Mouse (Mus musculus): ENCODE measurements around the gene Cacng8. TPM values are rescaled to one million over a fixed set of nuclear protein-coding genes. Genes with fewer than 3 reads are reported as not detected.

Gene Cacng8
- polyA plus RNA-seq, 1 experiment = 4.1 TPM

DNA sequence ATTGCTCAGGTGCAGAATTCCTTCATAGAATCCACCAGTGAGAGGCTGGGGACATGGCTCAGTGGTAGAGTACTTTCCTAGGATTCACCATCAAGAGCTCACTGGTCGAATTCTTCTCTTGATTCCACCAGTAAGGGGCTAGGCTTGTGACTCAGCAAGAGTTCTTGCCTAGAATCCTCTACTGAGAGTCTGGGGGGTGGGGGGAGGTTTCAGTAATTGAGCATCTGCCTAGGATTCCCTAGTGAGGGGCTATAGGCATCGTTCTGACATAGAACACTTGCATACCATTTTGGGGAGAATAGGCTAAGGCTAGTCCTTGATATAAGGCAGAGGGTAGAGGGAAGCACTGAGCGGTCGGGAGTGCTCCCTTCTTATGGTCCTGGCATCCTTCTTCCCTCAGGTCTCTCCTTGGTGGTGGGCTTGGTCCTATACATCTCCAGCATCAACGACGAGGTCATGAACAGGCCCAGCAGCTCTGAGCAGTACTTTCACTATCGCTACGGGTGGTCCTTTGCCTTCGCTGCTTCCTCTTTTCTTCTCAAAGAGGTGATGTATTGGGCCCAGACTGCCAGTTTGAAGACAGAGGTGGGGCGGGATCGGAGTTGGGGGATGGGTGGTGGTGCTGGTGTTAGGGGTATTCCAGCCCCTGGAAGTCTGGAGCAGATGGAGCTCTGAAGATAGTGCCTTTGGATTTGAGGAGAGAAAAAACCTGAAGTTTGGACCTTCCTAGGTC lies 24.8 kb upstream of the Cacng8 start:
- TF ChIP-seq POLR2A (IDR thresholded peaks at IDR 0.05; ENCODE audit: low read depth, low read length) (no peak), CTCF (IDR thresholded peaks at IDR 0.05; ENCODE audit: borderline replicate concordance, insufficient read depth, low read length) (no peak)
- no peak overlapping the region for H3K4me3 ChIP-seq (ENCODE audit: insufficient read depth, low read length)

GRCm38 (mm10) chr7:3366705-3367516 lies 23.6 kb upstream of the Cacng8 start:
- TF ChIP-seq POLR2A (IDR thresholded peaks at IDR 0.05; ENCODE audit: low read depth, low read length) (no peak), CTCF (IDR thresholded peaks at IDR 0.05; ENCODE audit: borderline replicate concordance, insufficient read depth, low read length) (no peak)
- H3K4me3 ChIP-seq (ENCODE audit: insufficient read depth, low read length) = no peak overlapping the region
- no peaks in the 10 kb centered on the region for H3K4me1 ChIP-seq (ENCODE audit: control insufficient read depth, insufficient read depth, low read length)
- no peak overlapping the region for H3K27ac ChIP-seq (ENCODE audit: insufficient read depth, low read length)

More for the DNA sequence above, 24.8 kb upstream of the Cacng8 start:
- no peaks in the 10 kb centered on the region for H3K4me1 ChIP-seq (ENCODE audit: control insufficient read depth, insufficient read depth, low read length)
- no peak overlapping the region for H3K27ac ChIP-seq (ENCODE audit: insufficient read depth, low read length)

DNA sequence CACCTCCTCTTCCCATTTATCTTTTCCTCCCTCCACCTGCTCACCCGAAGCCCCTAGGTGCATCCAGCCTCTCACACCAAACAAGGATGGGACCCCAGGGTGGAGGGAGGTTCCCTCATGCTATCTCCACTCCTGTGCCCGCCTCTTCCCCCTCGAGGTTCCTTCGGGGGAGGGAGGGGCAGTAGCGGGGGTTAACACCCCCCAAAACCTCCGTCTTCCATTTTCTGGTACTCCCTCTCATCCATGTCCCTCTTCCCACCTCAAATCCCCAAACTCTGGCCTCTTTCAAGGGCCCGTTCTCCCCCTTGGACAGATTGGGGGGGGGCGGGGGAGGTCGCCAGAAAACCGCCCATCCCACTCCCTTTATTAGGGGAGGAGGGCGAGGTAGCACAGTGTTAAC lies 22.9 kb upstream of the Cacng8 start:
- Histone ChIP-seq H3K27ac (ENCODE audit: insufficient read depth, low read length) (no peak overlapping the region), H3K4me3 (ENCODE audit: insufficient read depth, low read length) (no peak overlapping the region), H3K4me1 (ENCODE audit: control insufficient read depth, insufficient read depth, low read length) (no peaks in the 10 kb centered on the region)
- TF ChIP-seq CTCF (IDR thresholded peaks at IDR 0.05; ENCODE audit: borderline replicate concordance, insufficient read depth, low read length) (no peak), POLR2A (IDR thresholded peaks at IDR 0.05; ENCODE audit: low read depth, low read length) (no peak)

GRCm38 (mm10) chr7:3368311-3368710 lies 22.2 kb upstream of the Cacng8 start:
- Histone ChIP-seq H3K27ac (ENCODE audit: insufficient read depth, low read length) (no peak overlapping the region), H3K4me1 (ENCODE audit: control insufficient read depth, insufficient read depth, low read length) (no peaks in the 10 kb centered on the region), H3K4me3 (ENCODE audit: insufficient read depth, low read length) (no peak overlapping the region)
- TF ChIP-seq CTCF (IDR thresholded peaks at IDR 0.05; ENCODE audit: borderline replicate concordance, insufficient read depth, low read length) (no peak), POLR2A (IDR thresholded peaks at IDR 0.05; ENCODE audit: low read depth, low read length) (no peak)

GRCm38 (mm10) chr7:3369189-3369588 lies 21.3 kb upstream of the Cacng8 start:
- TF ChIP-seq POLR2A (IDR thresholded peaks at IDR 0.05; ENCODE audit: low read depth, low read length) (no peak), CTCF (IDR thresholded peaks at IDR 0.05; ENCODE audit: borderline replicate concordance, insufficient read depth, low read length) (no peak)
- Histone ChIP-seq H3K27ac (ENCODE audit: insufficient read depth, low read length) (no peak overlapping the region), H3K4me1 (ENCODE audit: control insufficient read depth, insufficient read depth, low read length) (no peaks in the 10 kb centered on the region), H3K4me3 (ENCODE audit: insufficient read depth, low read length) (no peak overlapping the region)

DNA sequence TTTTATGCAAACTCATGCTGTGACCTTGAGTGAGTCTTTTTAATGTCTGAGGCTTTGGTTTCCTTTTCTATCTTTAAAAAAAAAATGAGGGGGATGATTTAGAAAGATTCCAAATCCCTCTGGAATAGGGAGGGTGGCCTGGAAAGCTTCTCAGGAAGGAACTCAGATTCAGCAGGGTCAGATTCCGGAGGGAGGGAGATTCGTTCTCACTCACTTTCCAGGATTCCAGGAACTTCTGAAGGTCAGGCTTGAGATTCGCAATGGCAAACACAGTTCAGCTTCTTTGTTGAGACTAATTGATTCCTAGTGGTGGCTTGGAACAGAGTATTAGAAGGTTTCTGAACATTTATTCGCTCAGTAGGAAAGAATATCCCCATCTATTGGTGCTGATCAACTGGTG lies 20.1 kb upstream of the Cacng8 start:
- no peak for TF ChIP-seq POLR2A (IDR thresholded peaks at IDR 0.05; ENCODE audit: low read depth, low read length)
- no peak for TF ChIP-seq CTCF (IDR thresholded peaks at IDR 0.05; ENCODE audit: borderline replicate concordance, insufficient read depth, low read length)
- Histone ChIP-seq H3K27ac (ENCODE audit: insufficient read depth, low read length) (no peak overlapping the region), H3K4me1 (ENCODE audit: control insufficient read depth, insufficient read depth, low read length) (no peaks in the 10 kb centered on the region), H3K4me3 (ENCODE audit: insufficient read depth, low read length) (no peak overlapping the region)

GRCm38 (mm10) chr7:3372376-3372775 lies 18.1 kb upstream of the Cacng8 start:
- H3K4me3 ChIP-seq (ENCODE audit: insufficient read depth, low read length) = no peak overlapping the region
- no peak overlapping the region for H3K27ac ChIP-seq (ENCODE audit: insufficient read depth, low read length)
- no peak for TF ChIP-seq POLR2A (IDR thresholded peaks at IDR 0.05; ENCODE audit: low read depth, low read length)
- H3K4me1 ChIP-seq (ENCODE audit: control insufficient read depth, insufficient read depth, low read length) = no peaks in the 10 kb centered on the region

GRCm38 (mm10) chr7:3373754-3374153 lies 16.7 kb upstream of the Cacng8 start:
- H3K27ac ChIP-seq (ENCODE audit: insufficient read depth, low read length) = no peak overlapping the region
- H3K4me3 ChIP-seq (ENCODE audit: insufficient read depth, low read length) = no peak overlapping the region
- no peaks in the 10 kb centered on the region for H3K4me1 ChIP-seq (ENCODE audit: control insufficient read depth, insufficient read depth, low read length)
- TF ChIP-seq CTCF (IDR thresholded peaks at IDR 0.05; ENCODE audit: borderline replicate concordance, insufficient read depth, low read length) (no peak), POLR2A (IDR thresholded peaks at IDR 0.05; ENCODE audit: low read depth, low read length) (no peak)

GRCm38 (mm10) chr7:3376831-3377230 lies 13.7 kb upstream of the Cacng8 start:
- Histone ChIP-seq H3K4me1 (ENCODE audit: control insufficient read depth, insufficient read depth, low read length) (no peaks in the 10 kb centered on the region), H3K4me3 (ENCODE audit: insufficient read depth, low read length) (no peak overlapping the region), H3K27ac (ENCODE audit: insufficient read depth, low read length) (no peak overlapping the region)
- TF ChIP-seq POLR2A (IDR thresholded peaks at IDR 0.05; ENCODE audit: low read depth, low read length) (no peak), CTCF (IDR thresholded peaks at IDR 0.05; ENCODE audit: borderline replicate concordance, insufficient read depth, low read length) (no peak)

GRCm38 (mm10) chr7:3382123-3382522 lies 8.4 kb upstream of the Cacng8 start:
- Histone ChIP-seq H3K27ac (ENCODE audit: insufficient read depth, low read length) (no peak overlapping the region), H3K4me3 (ENCODE audit: insufficient read depth, low read length) (no peak overlapping the region), H3K4me1 (ENCODE audit: control insufficient read depth, insufficient read depth, low read length) (0 out of 2 replicates have a peak, but pooled peaks cover 2% of the 10 kb centered on the region)
- no peak for TF ChIP-seq POLR2A (IDR thresholded peaks at IDR 0.05; ENCODE audit: low read depth, low read length)
- no peak for TF ChIP-seq CTCF (IDR thresholded peaks at IDR 0.05; ENCODE audit: borderline replicate concordance, insufficient read depth, low read length)

All from embryonic fibroblast, embryonic 13.5 days (primary cell).